Mouse (Mus musculus) liver, embryonic 14.5 days (tissue): ENCODE results near the gene Gtf2h3. TPM values are rescaled to one million over a fixed set of nuclear protein-coding genes. Genes with fewer than 3 reads are reported as not detected.
A peak's percentile ranks its signal among the peaks of the same experiment; 100 is the strongest.

Experiments
- ATAC-seq: fragments of 200-750 bp; cut with Nextera tagmentation; 2 replicates; pipeline ENCODE4 v1.8.0; 2017; ENCODE audit warnings: moderate number of reproducible peaks, mild to moderate bottlenecking, moderate library complexity; ENCODE audit not compliant: insufficient read depth
- DNase-seq, 3 experiments: peaks; one replicate each; pipeline ENCODE4 v3.0.0-alpha.2; 2012 to 2013; ENCODE audit warnings: low read depth in 3 of 3, low spot score in 3 of 3
- H3K27ac ChIP-seq: fragments of 300-500 bp; sonication (generic); 2 replicates; pipeline ENCODE4 v1.5.1; 2014; ENCODE audit warnings: moderate library complexity, mild to moderate bottlenecking, control low read depth, inconsistent platforms
- H3K27me3 ChIP-seq: fragments of 300-500 bp; sonication (generic); 2 replicates; pipeline ENCODE4 v1.6.1; 2014; ENCODE audit warnings: mild to moderate bottlenecking, low read length, moderate library complexity; ENCODE audit not compliant: control insufficient read depth, insufficient read depth
- H3K36me3 ChIP-seq: fragments of 300-500 bp; sonication (generic); replicated peaks from 2 replicates; pipeline ENCODE4 v1.6.1; 2014; ENCODE audit warnings: low read depth; ENCODE audit not compliant: control insufficient read depth, insufficient read depth
- H3K4me1 ChIP-seq, 2 experiments: fragments of 200-500 bp in 1 of 2; fragments of 300-500 bp in 1 of 2; sonication (generic) in 1 of 2; replicated peaks; 2 replicates each; pipeline ENCODE4 v1.6.1; 2012 to 2014; ENCODE audit warnings: antibody characterized with exemption in 1 of 2, inconsistent platforms in 1 of 2, low read length in 1 of 2; ENCODE audit not compliant: control insufficient read depth in 2 of 2, insufficient read depth in 2 of 2
- H3K4me2 ChIP-seq: fragments of 300-500 bp; sonication (generic); 2 replicates; pipeline ENCODE4 v1.6.1; 2014; ENCODE audit warnings: low read depth, mild to moderate bottlenecking, control low read depth, moderate library complexity
- H3K4me3 ChIP-seq, 2 experiments: fragments of 200-500 bp in 1 of 2; fragments of 300-500 bp in 1 of 2; sonication (generic) in 1 of 2; 2 replicates each; pipeline ENCODE4 v1.5.1; 2012 to 2014; ENCODE audit warnings: low read depth in 2 of 2, low read length in 2 of 2, mild to moderate bottlenecking in 2 of 2, control low read depth in 1 of 2, inconsistent platforms in 1 of 2, moderate library complexity in 1 of 2; ENCODE audit not compliant: insufficient read depth in 1 of 2
- H3K9ac ChIP-seq: fragments of 300-500 bp; sonication (generic); replicated peaks from 2 replicates; pipeline ENCODE4 v1.6.1; 2014; ENCODE audit warnings: mild to moderate bottlenecking, control low read depth, moderate library complexity
- H3K9me3 ChIP-seq: fragments of 300-500 bp; sonication (generic); 2 replicates; pipeline ENCODE4 v1.6.1; 2016; ENCODE audit warnings: low read length, mixed read lengths; ENCODE audit not compliant: control insufficient read depth
- CTCF ChIP-seq: IDR thresholded peaks from 2 replicates; pipeline ENCODE4 v1.5.1; 2016; ENCODE audit warnings: antibody characterized with exemption, low read depth, control low read depth
- EP300 ChIP-seq: IDR thresholded peaks from 2 replicates; pipeline ENCODE4 v1.6.1; 2016; ENCODE audit warnings: antibody characterized with exemption, low read depth
- WGBS: fragments of 180-500 bp; shearing (Covaris S2); extraction: QIAGEN DNeasy Blood & Tissue Kit; methylation state at CpG from one replicate; pipeline ENCODE4 v1.1.7; 2014; ENCODE audit not compliant: insufficient replicate concordance; 5-methylcytosine and 5-hydroxymethylcytosine counted together
- polyA plus RNA-seq, 2 experiments: library from polyadenylated mRNA; depleted of rRNA in 1 of 2; stranded (reverse) in 1 of 2; unstranded in 1 of 2; fragments of >200 nt; fragmentation: Nextera tagmentation in 1 of 2; extraction: Ambion mirVana in 1 of 2; gene quantifications; 2 replicates each; pipeline versions ENCODE4 v1.2.1 to v1.2.3; 2012 to 2014

Gene Gtf2h3
- polyA plus RNA-seq (2012; rRNA removed) (11.5 and 20.8 TPM in 2 replicates), polyA plus RNA-seq (2014; fragmentation: Nextera tagmentation; extraction: Ambion mirVana) (21.8 and 24.4 TPM in 2 replicates)

DNA sequence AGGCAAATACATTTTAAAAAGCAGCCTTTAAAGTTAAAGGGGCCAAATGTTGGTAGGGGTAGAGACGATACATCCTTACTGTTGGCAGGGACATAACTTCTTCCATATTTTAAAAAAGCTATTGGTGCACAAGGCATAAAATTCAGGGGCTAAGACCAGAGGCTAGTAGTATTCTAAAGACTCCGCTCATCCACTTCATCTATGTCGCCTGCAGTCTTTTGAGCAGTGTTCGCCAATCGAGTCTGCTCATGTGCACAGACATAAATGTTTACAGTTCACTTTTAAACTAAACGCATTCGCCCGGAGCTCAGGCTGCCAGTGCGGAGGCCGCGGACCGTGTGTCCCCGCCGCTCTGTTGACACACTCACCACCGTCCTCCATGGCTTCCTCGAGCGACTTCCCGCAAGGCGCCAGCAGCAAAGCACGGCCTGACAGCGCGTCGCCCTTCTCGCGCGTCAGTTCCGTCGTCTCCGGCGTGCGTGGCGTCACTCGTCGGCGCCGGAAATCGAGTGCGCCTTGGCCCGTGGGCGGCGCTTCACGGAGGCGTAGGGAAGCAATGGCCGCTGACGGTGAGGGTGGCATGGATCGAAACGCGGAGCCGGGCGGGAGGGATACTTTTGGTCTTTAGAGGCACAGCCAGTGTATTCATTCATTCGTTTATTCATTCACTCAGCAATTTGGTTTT lies at the start of gene Gtf2h3, which contains the start of gene Eif2b1:
Gtf2h3 (plus strand) TSS at position 508 of the 685 bp plus-strand sequence.
Eif2b1 (minus strand) TSS at position 499 of the 685 bp plus-strand sequence.
- no peaks in the 10 kb centered on the region for H3K9me3 ChIP-seq
- H3K27ac ChIP-seq: no peak within 1 kb of the TSS; the same call in none of the 2 replicates
- DNase-seq: peak; percentile 84 to 88 (median 87)
- H3K36me3 ChIP-seq: peaks cover 17% of the 10 kb centered on the region
- H3K4me1 ChIP-seq: peaks cover 11 to 15% of the 10 kb centered on the region in 2 experiments
- peak; percentile 18; the same call in 1 of the 2 replicates for TF ChIP-seq CTCF
- no peak for TF ChIP-seq EP300
- no peaks in the 10 kb centered on the region for H3K27me3 ChIP-seq
- under 1% methylated on average over 51 of the region's 51 CpGs for WGBS
- peak within 1 kb of the TSS; percentile 82 for H3K9ac ChIP-seq
- peak within 1 kb of the TSS; percentile 75 to 93 for H3K4me3 ChIP-seq
- ATAC-seq: peak; percentile 89
- peak within 1 kb of the TSS; percentile 94 for H3K4me2 ChIP-seq

GRCm38 (mm10) chr5:124529191-124529651 lies 49.7 kb upstream of the Gtf2h3 start:
- no peak for TF ChIP-seq CTCF
- TF ChIP-seq EP300: no peak
- peaks cover 35% of the 10 kb centered on the region for H3K27me3 ChIP-seq
- H3K9ac ChIP-seq: no peak overlapping the region
- no peaks in the 10 kb centered on the region for H3K9me3 ChIP-seq
- H3K4me2 ChIP-seq: no peak overlapping the region
- ATAC-seq: no peak
- DNase-seq: no peak
- 0 out of 4 replicates have a peak, but pooled peaks cover 0 to 2% of the 10 kb centered on the region in 2 experiments for H3K4me1 ChIP-seq
- no peaks in the 10 kb centered on the region for H3K36me3 ChIP-seq
- H3K27ac ChIP-seq: no peak overlapping the region
- 24% methylated on average over 8 of the region's 8 CpGs for whole genome bisulfite sequencing
- no peak overlapping the region for H3K4me3 ChIP-seq

- no peak overlapping the region for H3K9ac ChIP-seq
Observed at GRCm38 (mm10) chr5:124529697-124530096, 49.2 kb upstream of the Gtf2h3 start.

GRCm38 (mm10) chr5:124530655-124531582 lies 48.0 kb upstream of the Gtf2h3 start, which contains the start of gene Rilpl1:
TSS of gene Rilpl1 (minus strand) at chr5:124531391.
- Histone ChIP-seq H3K9ac (no peak within 1 kb of the TSS), H3K9me3 (no peaks in the 10 kb centered on the region), H3K36me3 (no peaks in the 10 kb centered on the region), H3K4me2 (peak within 1 kb of the TSS; percentile 76), H3K4me3 (peak within 1 kb of the TSS; percentile 51 to 61), H3K27me3 (peaks cover 35% of the 10 kb centered on the region), H3K4me1 (peaks cover 5 to 11% of the 10 kb centered on the region in 2 experiments), H3K27ac (no peak within 1 kb of the TSS)
- TF ChIP-seq CTCF (no peak), EP300 (no peak)
- ATAC-seq: peak; percentile 42; the same call in 1 of the 2 replicates
- no peak for DNase-seq
- WGBS: under 1% methylated on average over 94 of the region's 96 CpGs

More at GRCm38 (mm10) chr5:124529697-124530096, 49.2 kb upstream of the Gtf2h3 start:
- TF ChIP-seq CTCF (no peak), EP300 (no peak)
- no peaks in the 10 kb centered on the region for H3K36me3 ChIP-seq
- peaks cover 35% of the 10 kb centered on the region for H3K27me3 ChIP-seq
- ATAC-seq (no peak), DNase-seq (no peak)
- no peak overlapping the region for H3K4me2 ChIP-seq
- 19% methylated on average over 8 of the region's 8 CpGs for WGBS
- peaks cover 0 to 5% of the 10 kb centered on the region in 2 experiments; a peak in 2 of 4 replicates for H3K4me1 ChIP-seq
- no peaks in the 10 kb centered on the region for H3K9me3 ChIP-seq
- H3K4me3 ChIP-seq: no peak overlapping the region
- no peak overlapping the region for H3K27ac ChIP-seq
